Mouse (Mus musculus) thymus, adult 2 months (tissue): Measurements from ENCODE around the gene Cfap45.

Source experiments
- CTCF ChIP-seq: fragments of 200-500 bp; IDR thresholded peaks from 2 replicates; pipeline ENCODE4 v1.5.1; 2012; ENCODE audit warnings: mild to moderate bottlenecking, control low read depth, low read length, moderate library complexity, borderline replicate concordance; ENCODE audit not compliant: control insufficient read depth, poor library complexity, insufficient read depth; ENCODE audit errors: extremely low read depth
- POLR2A ChIP-seq: fragments of 200-500 bp; IDR thresholded peaks from 2 replicates; pipeline ENCODE4 v1.6.1; 2012; ENCODE audit warnings: mild to moderate bottlenecking, low read length, control low read depth, moderate library complexity; ENCODE audit not compliant: control insufficient read depth, poor library complexity, insufficient read depth; ENCODE audit errors: extremely low read depth

DNA sequence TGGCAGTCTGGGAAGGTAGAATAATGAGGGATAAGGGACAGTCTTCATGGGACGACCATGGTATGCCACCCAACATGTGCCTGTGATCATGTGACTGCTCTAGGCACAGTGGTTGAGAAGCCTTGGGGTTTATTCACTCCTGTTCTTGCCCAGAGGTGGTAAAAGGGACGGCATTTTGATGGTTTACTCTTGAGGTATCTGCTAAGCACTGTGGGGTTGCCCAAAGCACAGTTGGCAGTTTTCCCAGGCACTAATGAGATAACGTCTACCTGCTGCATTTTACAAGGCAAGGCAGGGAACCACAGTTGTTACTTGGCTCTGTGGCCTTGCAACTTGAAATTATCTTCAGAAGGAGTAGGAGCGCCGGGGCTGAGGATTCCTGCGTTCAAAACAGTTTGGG, 19.2 kb downstream of the Cfap45 start:
- TF ChIP-seq CTCF (no peak), POLR2A (no peak)
